Mouse (Mus musculus) embryonic fibroblast, embryonic 13.5 days (primary cell): Measurements from ENCODE around the gene Cavin1. TPM values are rescaled to one million over a fixed set of nuclear protein-coding genes. Genes with fewer than 3 reads are reported as not detected.
A peak's percentile ranks its signal among the peaks of the same experiment; 100 is the strongest.
"Not testable (repeated sequence)": the region's sequence is repeated elsewhere in the genome, so short reads cannot be mapped to it uniquely, and the experiment has no call there.

ENCODE experiments used
- H3K27ac ChIP-seq: 2 replicates; pipeline ENCODE4 v1.5.1; 2012; ENCODE audit warnings: low read length, control low read depth, inconsistent platforms; ENCODE audit not compliant: insufficient read depth
- H3K4me1 ChIP-seq: 2 replicates; pipeline ENCODE4 v1.6.1; 2011; ENCODE audit warnings: low read length; ENCODE audit not compliant: control insufficient read depth, insufficient read depth
- H3K4me3 ChIP-seq: 2 replicates; pipeline ENCODE4 v1.5.1; 2011; ENCODE audit warnings: mild to moderate bottlenecking, control low read depth, low read length; ENCODE audit not compliant: insufficient read depth
- CTCF ChIP-seq: IDR thresholded peaks from 2 replicates; pipeline ENCODE4 v1.5.1; 2011; ENCODE audit warnings: mild to moderate bottlenecking, control low read depth, low read length, moderate library complexity, borderline replicate concordance; ENCODE audit not compliant: insufficient read depth
- POLR2A ChIP-seq: IDR thresholded peaks from 2 replicates; pipeline ENCODE4 v1.6.1; 2011; ENCODE audit warnings: low read depth, mild to moderate bottlenecking, control low read depth, low read length, moderate library complexity
- polyA plus RNA-seq: library from polyadenylated mRNA; stranded (reverse); fragments of >200 nt; gene quantifications from 2 replicates; pipeline ENCODE4 v1.2.4, GENCODE M21; 2011; ENCODE audit warnings: low read depth; ENCODE audit not compliant: missing spikeins, insufficient read length

Cavin1 gene
- 387 and 486 TPM in 2 replicates for polyA plus RNA-seq

DNA sequence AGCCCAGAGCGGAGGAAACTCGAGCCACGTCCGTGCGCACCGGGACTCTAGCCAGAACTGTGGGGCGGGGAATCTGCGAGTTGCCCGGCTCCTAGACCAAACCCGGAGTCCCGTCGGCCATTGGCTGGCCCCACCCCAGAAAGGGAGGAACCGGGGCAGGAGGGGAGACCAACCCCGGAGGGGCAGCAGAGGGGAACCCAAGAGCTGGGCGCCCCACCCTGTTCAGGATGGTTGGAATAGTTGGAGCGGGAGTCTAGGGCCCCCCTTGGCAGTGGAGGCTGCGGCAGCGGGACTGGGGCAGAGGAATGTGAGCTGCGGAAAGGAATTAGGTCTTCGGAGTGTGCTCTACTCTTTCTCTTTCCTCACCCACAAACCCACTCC, at the start of gene Cavin1:
Cavin1 (minus strand) TSS at position 331 of the 381 bp plus-strand sequence.
- peak within 1 kb of the TSS; percentile 91 for H3K27ac ChIP-seq
- H3K4me3 ChIP-seq: peak within 1 kb of the TSS; percentile 83
- TF ChIP-seq CTCF (no peak), POLR2A (peak; percentile 99)
- peaks cover 15% of the 10 kb centered on the region for H3K4me1 ChIP-seq

DNA sequence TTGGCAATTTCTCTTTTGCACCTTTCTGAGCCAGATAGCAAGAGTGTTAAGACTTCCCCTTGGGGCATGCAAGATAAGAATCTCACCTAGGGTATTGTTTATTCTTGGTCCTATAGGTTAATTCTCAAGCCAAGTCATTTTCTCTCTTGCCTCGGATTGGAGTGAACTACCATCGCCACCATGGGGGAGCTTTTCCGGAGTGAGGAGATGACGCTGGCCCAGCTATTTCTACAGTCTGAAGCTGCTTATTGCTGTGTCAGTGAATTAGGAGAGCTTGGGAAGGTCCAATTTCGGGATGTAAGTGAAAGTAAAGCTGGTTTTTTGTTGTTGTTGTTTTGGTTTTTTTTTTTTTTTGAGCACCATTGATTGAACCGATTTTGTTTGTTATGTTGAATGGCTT, 41.0 kb upstream of the Cavin1 start:
- TF ChIP-seq CTCF: no peak
- TF ChIP-seq POLR2A: no peak
- Histone ChIP-seq H3K4me3 (no peak overlapping the region), H3K27ac (no peak overlapping the region), H3K4me1 (no peaks in the 10 kb centered on the region)

DNA sequence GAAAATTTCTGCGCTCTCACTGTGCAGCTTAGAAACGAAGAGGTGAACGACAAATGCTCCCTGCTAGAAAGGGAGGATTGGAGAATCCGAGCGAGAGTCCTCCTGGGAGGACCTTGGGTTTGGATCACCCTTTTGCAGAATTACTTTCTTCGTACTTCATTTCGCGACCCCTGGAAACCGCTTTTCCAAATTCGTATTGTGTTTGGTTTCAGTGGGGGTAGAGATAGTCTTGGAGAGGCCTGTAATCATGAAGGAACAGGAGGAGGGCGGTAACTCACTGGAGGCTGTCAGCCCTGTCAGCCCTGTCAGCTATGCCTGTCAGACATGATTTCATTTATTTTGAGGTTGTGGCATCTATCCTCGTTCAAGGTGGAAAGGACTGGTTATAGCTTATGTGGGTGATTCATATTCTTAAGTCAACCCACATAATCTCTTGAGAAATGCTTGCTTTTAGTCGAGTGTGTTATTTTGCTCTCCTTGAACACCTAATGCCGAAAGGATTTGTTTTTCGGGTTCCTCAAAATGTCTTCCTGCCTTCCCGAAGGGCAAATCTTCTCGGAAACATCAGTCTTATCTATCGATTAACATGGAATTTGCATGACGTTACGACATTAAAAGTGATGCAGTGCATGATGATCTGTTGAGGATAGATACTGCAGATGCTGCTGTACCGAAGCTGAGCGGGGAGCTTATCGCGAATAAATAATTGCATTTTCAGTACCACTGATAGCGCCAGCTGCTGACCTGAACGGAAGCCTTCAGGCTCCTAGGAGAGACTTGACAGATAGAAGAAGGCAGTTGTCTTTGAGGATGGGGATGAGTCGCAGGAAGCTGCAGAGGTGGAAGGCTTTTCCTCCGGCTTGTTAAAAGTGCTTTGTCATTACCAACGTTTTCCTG, 39.4 kb upstream of the Cavin1 start:
- H3K27ac ChIP-seq: peak overlapping the region; percentile 4; the same call in 1 of the 2 replicates
- no peak for TF ChIP-seq POLR2A
- TF ChIP-seq CTCF: no peak
- H3K4me1 ChIP-seq: no peaks in the 10 kb centered on the region

DNA sequence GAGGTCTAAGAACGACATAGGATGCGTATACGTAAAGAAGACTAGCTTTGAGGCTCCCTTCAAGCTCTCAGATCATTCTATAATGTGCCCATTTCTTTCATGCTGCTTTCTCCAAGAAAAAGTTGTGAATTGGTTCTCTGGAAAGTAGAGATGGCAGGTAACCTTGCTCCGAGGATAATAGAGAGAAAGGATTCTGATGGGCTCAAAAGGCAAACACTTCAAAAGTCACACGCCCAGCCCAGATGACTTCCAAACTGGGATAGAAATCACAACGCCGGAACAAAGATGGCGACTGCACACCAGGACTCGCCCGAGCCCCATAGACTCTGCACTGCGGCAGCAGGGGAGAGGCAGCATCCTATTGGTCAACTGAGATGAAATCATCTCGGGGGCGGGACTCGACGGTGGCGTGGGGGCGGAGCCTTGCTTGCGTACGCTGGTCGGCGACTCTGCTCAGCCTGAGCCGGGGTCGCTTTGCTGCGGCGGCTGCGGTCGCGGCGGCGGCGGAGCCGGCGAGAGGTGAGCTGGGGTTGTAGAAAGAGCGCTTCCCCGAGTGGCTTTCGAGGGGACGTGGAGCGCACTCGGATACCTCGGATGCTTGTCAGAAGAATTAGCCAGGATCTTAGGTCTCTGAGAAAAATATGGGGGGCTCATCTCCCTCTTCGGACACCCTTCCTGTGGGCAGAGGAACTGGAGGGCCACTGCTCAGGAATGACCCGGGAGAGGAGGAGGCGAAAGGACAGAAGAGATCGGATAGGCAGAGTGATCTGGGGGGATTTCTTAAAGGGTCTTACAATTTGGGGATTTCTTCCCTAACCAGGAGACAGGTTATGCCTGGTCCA, 38.6 kb upstream of the Cavin1 start, which contains the start of gene Atp6v0a1:
Atp6v0a1 (plus strand) TSS at position 407 of the 842 bp plus-strand sequence.
- TF ChIP-seq POLR2A (peak; percentile 90), CTCF (no peak)
- Histone ChIP-seq H3K4me1 (no peaks in the 10 kb centered on the region), H3K4me3 (peak within 1 kb of the TSS; percentile 73), H3K27ac (peak within 1 kb of the TSS; percentile 86)

More for the DNA sequence above, 39.4 kb upstream of the Cavin1 start:
- peak overlapping the region; percentile 73 for H3K4me3 ChIP-seq

DNA sequence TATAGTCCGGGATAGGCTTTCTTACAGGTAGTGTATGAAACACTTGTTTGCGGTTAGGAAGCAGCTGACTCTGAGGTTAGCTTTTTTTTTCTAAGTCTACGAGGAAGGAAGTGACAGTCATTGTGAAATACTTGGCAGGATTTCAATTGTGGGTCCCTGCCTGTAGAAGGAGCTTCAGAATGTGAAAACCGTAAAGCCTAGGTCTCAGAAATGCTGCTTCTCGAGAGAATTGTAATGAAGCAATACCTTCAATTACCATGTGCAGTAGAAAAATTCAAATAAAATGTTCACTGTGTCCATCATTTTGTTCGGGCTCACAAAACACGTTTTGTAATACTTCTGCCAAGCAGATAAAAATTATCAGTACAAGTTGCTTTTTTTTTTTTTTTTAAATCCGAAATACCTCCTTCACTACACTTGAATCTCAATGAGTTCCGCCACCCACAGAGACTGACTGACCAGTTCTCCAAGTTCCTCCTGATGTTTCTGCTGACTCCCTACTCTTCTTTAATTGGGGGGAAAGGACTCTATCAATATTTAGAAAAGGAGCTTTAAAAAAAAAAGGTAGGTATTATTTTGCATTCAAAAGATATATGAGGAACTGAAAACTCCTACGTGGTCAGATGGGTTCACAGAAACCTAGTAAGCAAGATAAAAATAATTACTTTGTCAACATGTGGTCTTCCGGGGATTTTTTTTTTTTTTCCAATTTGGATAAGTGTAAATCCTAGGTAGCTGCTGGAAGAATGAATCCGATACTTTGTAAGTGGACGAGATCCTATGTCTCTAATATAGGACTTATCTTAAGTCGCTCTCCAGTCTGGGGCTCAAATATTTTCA, 37.7 kb upstream of the Cavin1 start:
- H3K4me3 ChIP-seq: peak overlapping the region; percentile 45; the same call in 1 of the 2 replicates
- no peak for TF ChIP-seq CTCF
- no peak for TF ChIP-seq POLR2A
- no peaks in the 10 kb centered on the region for H3K4me1 ChIP-seq
- H3K27ac ChIP-seq: peak overlapping the region; percentile 86

DNA sequence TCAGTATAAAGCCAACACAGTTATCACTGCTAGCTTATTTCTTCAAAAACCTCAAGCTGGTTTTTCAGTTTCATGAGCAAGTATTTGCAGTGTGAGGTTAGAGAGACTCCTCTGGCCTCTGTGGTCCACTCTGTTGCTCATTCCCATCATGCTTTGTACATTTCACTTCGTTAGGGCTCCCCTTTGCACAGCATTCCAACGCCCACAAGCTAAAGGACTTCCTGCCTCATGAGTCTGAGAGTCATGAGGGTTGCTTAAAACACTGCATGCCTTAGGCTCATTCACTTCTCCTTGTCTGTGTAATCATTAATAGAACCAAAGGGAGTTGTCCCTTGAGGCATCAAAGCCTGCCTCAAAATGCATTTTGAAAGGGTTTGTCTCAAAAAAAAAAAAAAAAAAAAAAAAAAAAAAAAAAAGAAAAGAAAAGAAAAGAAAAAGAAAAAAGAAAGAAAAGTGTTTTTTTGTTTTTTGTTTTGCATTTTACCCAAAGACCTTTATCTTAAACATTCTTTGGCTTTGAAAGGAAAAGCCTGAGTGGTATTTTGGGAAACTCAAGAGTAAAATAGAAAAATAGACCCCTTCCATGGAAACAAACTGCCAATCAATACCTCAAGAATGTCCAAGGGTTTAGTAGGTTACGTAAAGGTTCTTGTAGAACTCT, 32.5 kb upstream of the Cavin1 start:
- H3K4me3 ChIP-seq: no peak overlapping the region
- peak overlapping the region; percentile 27; the same call in 1 of the 2 replicates for H3K27ac ChIP-seq
- H3K4me1 ChIP-seq: no peaks in the 10 kb centered on the region
- no peak for TF ChIP-seq CTCF
- no peak for TF ChIP-seq POLR2A

DNA sequence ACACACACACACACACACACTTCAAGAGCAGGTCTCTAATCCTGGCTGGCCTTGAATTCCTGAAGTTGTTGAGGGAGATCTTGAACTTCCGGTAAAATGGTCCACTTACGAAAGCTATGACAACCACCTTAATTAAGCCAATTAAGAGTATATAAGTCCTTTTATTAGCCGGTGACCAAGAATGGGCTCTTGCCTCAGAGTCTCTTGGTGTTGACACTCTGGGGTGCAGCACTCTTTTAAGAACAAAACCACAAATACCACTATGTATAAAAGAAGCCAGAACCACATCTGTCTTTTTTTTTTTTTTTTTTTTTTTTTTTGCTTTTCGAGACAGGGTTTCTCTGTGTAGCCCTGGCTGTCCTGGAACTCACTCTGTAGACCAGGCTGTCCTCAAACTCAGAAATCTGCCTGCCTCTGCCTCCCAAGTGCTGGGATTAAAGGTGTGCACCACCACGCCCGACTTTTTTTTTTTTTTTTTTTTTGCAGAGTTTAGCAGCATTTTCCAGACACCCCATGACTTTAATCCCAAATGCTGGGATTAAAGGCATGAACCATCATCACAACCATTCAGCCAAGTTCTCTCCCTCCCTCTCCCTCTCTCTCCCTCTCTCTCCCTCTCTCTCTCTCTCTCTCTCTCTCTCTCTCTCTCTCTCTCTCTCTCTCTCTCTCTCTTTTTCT, 31.3 kb upstream of the Cavin1 start:
- H3K4me1 ChIP-seq, H3K4me3 ChIP-seq: not testable (repeated sequence)
- H3K27ac ChIP-seq: peak overlapping the region; percentile 86

DNA sequence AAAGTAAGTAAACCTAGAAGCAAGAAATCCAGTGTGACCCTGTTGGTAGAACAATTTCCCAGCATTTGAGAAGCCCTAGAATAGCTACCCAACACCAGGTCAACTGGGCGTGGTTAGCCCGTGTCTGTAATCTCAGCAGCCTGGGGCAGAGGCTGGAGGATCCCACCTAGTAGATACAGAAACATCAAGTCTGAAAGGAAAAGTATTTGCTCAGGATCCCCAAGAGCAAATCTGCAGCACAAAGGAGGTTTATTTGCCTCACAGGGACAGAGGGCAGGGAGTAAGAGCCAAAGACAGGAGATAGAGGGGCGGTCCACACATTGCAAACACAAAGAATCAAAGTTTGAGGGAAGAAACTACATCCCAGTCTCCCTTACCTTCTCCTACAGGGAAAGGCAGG, 28.6 kb upstream of the Cavin1 start:
- TF ChIP-seq CTCF: no peak
- no peak for TF ChIP-seq POLR2A
- Histone ChIP-seq H3K4me3 (no peak overlapping the region), H3K27ac (no peak overlapping the region), H3K4me1 (no peaks in the 10 kb centered on the region)

DNA sequence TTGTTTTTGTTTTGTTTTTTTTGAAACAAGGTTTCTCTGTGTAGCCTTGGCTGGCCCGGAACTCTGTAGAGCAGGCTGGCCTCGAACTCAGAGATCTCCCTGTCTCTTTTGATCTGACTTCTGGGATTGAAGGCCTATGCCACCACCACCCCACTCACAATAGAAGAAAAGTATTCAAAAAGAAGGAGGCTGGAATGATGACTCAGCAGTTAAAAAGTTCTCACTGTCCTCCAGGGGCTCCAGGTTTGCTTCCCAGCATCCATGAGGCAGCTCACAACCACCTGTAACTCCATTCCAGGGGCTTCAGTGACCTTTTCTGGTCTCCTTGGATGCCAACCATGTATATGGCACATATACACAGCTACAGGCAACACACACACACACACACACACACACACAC, 28.1 kb upstream of the Cavin1 start:
- H3K4me3 ChIP-seq: no peak overlapping the region
- TF ChIP-seq POLR2A (no peak), CTCF (no peak)
- no peak overlapping the region for H3K27ac ChIP-seq
- no peaks in the 10 kb centered on the region for H3K4me1 ChIP-seq
